Mouse (Mus musculus): ENCODE data around the gene Sspo.

DNA sequence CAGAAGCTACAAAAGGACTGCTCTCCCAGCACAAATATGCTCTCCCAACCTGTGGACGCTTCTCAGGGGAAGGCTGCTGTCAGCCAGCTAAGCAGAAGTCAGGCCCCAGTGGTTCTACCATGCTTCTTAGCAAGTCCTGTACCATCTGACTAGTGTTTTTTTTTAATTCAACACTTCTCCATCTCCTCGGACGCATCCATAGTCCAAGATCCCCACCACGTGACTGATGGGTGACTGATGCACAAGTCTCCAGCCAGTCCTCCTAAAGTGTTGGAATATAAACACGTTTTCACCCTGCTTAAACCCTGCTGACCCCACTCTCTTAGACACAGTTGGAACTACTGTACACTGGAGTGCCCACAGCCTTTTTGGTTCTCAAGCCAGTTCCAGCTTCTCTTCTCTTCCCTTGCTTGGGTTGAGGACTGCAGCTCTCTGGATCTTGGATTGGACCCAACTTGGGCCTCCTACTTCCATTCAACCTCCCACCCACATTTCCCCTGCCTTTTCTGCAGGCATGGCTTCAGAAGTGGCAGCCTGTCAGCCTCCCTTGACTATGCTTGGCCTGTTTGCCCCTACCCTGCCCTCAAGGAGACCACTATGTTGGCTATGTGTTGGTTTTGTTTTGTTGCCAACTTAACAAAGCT lies 12.2 kb upstream of the Sspo start:
- TF ChIP-seq CTCF (conservative IDR thresholded peaks at IDR 0.05 in 1 of 2, IDR thresholded peaks at IDR 0.05 in 1 of 2; ENCODE audit: low read depth in 2 of 2, low read length in 2 of 2) (no peak), POLR2A (IDR thresholded peaks at IDR 0.05; ENCODE audit: low read depth, low read length) (no peak), MAZ (IDR thresholded peaks at IDR 0.05; ENCODE audit: low read depth, low read length) (no peak), RAD21 (IDR thresholded peaks at IDR 0.05; ENCODE audit: low read depth, low read length) (no peak)

Data from CH12.LX (cell line).